Mouse (Mus musculus): Measurements from ENCODE around the gene Nsmce1. TPM values are rescaled to one million over a fixed set of nuclear protein-coding genes. Genes with fewer than 3 reads are reported as not detected.
A peak's percentile ranks its signal among the peaks of the same experiment; 100 is the strongest.

Nsmce1 gene
- polyA plus RNA-seq, 1 experiment from 2014 or later, result 157 TPM

DNA sequence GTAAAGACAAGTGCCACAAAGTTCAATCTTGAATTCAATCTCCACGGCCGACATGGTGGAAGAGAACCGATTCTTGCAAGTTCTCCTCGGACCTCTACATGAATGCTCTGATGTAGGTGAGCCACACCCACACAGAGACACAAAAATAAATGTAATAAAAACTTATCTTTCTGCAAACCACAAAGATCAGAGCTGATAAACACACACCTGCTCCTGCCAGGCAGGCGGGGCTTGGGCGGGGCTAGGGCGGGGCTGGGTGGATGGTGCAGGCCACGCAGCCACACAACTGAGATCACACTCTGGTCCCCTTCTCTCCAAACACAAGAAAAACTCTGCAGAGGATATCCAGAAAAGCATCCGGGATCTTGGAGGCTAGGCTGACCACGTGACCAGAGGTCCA lies 4.3 kb downstream of the Nsmce1 start:
- H3K9ac ChIP-seq, result no peak overlapping the region
- 90% methylated on average over 10 of the region's 10 CpGs for WGBS
- no peaks in the 10 kb centered on the region for H3K27me3 ChIP-seq
- H3K4me2 ChIP-seq, result no peak overlapping the region
- H3K9me3 ChIP-seq, result no peaks in the 10 kb centered on the region
- no peak for ATAC-seq (ENCODE audit: borderline replicate concordance, extremely low read depth, low FRiP score, low TSS enrichment)
- no peak overlapping the region for H3K27ac ChIP-seq
- peaks cover 29% of the 10 kb centered on the region for H3K4me1 ChIP-seq
- peaks cover 22% of the 10 kb centered on the region for H3K36me3 ChIP-seq
- H3K4me3 ChIP-seq, result no peak overlapping the region

DNA sequence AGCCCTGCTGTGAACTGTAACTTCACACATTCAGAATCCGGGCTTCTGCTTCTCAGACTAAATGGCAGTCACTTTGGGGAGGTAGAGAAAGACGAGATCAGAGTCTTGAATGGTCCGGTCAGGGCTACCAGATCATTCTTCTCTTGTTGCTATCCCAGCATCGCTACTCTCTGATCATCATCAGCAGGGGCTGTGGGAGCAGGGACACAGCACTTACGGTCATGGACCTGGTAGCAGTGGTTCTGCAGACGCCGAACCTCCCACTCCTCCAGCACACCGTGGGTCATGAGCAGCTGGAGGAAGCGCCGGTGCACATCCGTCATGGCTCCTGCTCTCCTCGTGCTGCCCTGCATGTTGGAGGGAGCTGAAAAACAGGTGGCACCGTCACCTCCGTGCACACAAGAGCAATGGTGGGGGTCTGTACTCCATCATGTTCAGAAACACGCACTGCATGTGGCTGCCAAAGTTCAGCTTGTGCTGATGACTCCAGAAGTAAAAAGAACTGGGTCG lies 5.2 kb downstream of the Nsmce1 start:
- Histone ChIP-seq H3K9ac (no peak overlapping the region), H3K9me3 (no peaks in the 10 kb centered on the region), H3K27me3 (no peaks in the 10 kb centered on the region), H3K27ac (no peak overlapping the region), H3K36me3 (peaks cover 31% of the 10 kb centered on the region), H3K4me1 (peaks cover 23% of the 10 kb centered on the region), H3K4me3 (no peak overlapping the region), H3K4me2 (no peak overlapping the region)
- ATAC-seq (ENCODE audit: borderline replicate concordance, extremely low read depth, low FRiP score, low TSS enrichment), result no peak
- WGBS, result 87% methylated on average over 16 of the region's 16 CpGs

DNA sequence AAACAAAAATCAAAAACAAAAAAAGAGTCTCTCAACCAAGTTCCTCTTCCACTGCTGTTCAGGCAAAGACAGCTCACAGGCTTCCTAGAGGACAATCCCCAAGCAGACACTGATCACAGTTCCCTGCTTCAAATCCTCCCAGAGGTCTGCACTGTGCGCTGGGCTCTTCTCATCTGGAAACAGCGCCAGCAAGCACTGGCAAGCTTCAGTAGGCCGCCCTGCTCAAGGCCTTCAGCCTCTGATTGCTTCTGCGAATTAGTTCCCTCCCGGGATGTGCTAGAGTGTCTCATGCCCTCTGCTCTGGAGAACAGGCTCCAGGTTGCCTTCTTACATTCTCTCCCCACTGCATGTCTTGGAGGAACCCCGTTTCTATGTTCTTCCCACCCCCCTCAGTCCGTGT lies 6.6 kb downstream of the Nsmce1 start:
- Histone ChIP-seq H3K27ac (no peak overlapping the region), H3K27me3 (no peaks in the 10 kb centered on the region), H3K4me2 (no peak overlapping the region), H3K9ac (no peak overlapping the region), H3K4me3 (no peak overlapping the region), H3K36me3 (peaks cover 37% of the 10 kb centered on the region), H3K4me1 (peaks cover 13% of the 10 kb centered on the region), H3K9me3 (no peaks in the 10 kb centered on the region)
- WGBS, result 93% methylated on average over 7 of the region's 7 CpGs
- no peak for ATAC-seq (ENCODE audit: borderline replicate concordance, extremely low read depth, low FRiP score, low TSS enrichment)

DNA sequence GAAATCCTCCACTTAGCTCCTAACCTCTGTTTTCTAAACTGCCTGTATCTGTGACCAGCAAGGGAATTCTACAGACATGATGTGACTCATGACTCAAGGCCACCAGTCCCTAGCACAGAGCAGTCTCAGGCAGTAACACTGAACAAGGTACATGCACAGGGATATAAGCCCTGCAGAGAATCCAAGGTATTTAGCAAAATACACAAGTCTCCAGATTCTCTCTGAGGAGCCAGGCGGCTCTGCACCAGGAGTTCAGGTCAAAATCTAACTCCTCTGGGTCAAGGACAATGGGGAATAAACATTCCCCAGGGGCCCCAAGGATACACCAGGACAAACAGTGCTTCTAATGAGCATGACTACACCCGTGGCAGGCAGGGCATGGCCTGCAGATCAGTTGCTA lies 8.5 kb downstream of the Nsmce1 start:
- WGBS, result 70% methylated on average over 2 of the region's 2 CpGs
- H3K9ac ChIP-seq, result no peak overlapping the region
- H3K36me3 ChIP-seq, result peaks cover 38% of the 10 kb centered on the region
- H3K9me3 ChIP-seq, result no peaks in the 10 kb centered on the region
- ATAC-seq (ENCODE audit: borderline replicate concordance, extremely low read depth, low FRiP score, low TSS enrichment), result no peak
- H3K4me1 ChIP-seq, result peaks cover 20% of the 10 kb centered on the region
- H3K27me3 ChIP-seq, result no peaks in the 10 kb centered on the region
- no peak overlapping the region for H3K4me3 ChIP-seq
- H3K27ac ChIP-seq, result no peak overlapping the region
- no peak overlapping the region for H3K4me2 ChIP-seq

DNA sequence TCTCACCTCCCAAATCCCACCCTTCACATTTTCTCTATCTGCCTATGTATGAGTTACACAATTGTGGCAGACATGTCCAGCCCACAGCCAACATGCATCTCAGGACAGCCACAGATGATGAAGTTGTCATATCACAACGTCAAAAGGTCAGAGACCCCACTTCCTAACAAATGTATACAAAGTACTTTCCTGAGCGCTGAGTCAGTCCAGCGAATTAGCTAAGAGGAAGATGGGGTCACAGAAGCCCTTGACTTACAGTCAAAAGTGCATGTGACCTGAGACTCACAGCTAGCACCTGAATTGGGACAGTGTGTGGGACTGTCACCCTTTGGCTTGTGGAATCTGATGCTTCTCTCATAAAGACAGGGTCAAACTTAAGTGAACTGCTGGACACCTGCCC lies 9.1 kb downstream of the Nsmce1 start:
- no peak overlapping the region for H3K9ac ChIP-seq
- no peak overlapping the region for H3K4me3 ChIP-seq
- no peak overlapping the region for H3K4me2 ChIP-seq
- H3K9me3 ChIP-seq, result no peaks in the 10 kb centered on the region
- no peaks in the 10 kb centered on the region for H3K27me3 ChIP-seq
- H3K27ac ChIP-seq, result no peak overlapping the region
- peaks cover 25% of the 10 kb centered on the region for H3K4me1 ChIP-seq
- H3K36me3 ChIP-seq, result peaks cover 42% of the 10 kb centered on the region
- WGBS, result 46% methylated on average over 3 of the region's 3 CpGs
- no peak for ATAC-seq (ENCODE audit: borderline replicate concordance, extremely low read depth, low FRiP score, low TSS enrichment)

DNA sequence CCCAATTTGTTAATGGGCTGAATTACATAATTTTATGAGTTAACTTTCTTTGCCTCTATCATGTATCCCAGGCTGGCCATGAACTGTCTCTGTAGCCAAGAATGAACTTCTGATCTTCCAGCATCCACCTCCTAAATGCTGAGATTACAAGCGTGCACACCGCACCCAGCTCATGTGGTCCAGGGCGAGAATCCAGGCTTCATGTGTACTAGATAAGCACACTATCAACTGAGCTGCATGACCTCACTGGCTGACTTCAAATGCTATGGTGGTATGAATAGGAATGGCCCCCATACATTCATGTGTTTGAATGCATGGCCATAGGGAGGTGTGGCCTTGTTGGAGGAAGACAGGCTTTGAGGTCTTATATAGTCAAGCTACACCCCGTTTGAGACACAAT lies 10.9 kb downstream of the Nsmce1 start:
- no peak overlapping the region for H3K4me2 ChIP-seq
- H3K36me3 ChIP-seq, result peaks cover 37% of the 10 kb centered on the region
- no peak overlapping the region for H3K4me3 ChIP-seq
- no peak overlapping the region for H3K9ac ChIP-seq
- no peak overlapping the region for H3K27ac ChIP-seq
- H3K4me1 ChIP-seq, result peaks cover 43% of the 10 kb centered on the region
- ATAC-seq (ENCODE audit: borderline replicate concordance, extremely low read depth, low FRiP score, low TSS enrichment), result no peak
- WGBS, result 89% methylated on average over 4 of the region's 4 CpGs
- no peaks in the 10 kb centered on the region for H3K9me3 ChIP-seq
- no peaks in the 10 kb centered on the region for H3K27me3 ChIP-seq

DNA sequence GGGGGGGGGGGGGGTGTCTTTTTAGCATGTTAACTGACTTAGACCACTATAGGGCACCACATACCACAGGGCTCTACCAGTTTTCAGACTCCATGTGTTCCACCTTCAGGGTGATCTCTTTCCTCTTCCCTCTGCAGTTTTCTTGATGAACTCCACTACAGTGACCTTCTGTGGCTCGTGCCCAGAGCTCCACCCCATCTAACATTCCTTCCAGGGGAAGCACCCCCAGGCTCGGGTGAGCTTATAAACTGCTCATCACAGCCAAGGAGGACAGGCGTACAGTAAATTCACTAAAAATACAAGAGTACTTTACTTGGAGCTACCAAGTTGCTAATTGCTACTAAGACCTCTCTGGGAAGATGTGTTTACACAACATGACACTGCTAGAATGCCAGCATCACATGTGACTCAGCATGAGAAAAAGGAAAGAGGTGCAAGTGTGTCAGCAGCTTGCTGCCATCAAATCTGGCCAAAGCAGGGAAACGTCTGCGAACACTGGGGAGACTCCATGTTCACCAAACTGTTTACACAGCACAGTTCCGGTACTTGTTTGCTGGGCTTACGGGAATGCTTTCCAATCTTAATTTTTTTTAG lies 12.9 kb downstream of the Nsmce1 start:
- ATAC-seq (ENCODE audit: borderline replicate concordance, extremely low read depth, low FRiP score, low TSS enrichment), result peak; percentile 25
- Histone ChIP-seq H3K9ac (no peak overlapping the region), H3K4me3 (no peak overlapping the region), H3K27me3 (no peaks in the 10 kb centered on the region), H3K4me1 (peaks cover 63% of the 10 kb centered on the region), H3K4me2 (no peak overlapping the region), H3K27ac (peak overlapping the region; percentile 52), H3K9me3 (no peaks in the 10 kb centered on the region), H3K36me3 (peaks cover 24% of the 10 kb centered on the region; the same call in 1 of the 2 replicates)
- WGBS, result 40% methylated on average over 7 of the region's 7 CpGs

DNA sequence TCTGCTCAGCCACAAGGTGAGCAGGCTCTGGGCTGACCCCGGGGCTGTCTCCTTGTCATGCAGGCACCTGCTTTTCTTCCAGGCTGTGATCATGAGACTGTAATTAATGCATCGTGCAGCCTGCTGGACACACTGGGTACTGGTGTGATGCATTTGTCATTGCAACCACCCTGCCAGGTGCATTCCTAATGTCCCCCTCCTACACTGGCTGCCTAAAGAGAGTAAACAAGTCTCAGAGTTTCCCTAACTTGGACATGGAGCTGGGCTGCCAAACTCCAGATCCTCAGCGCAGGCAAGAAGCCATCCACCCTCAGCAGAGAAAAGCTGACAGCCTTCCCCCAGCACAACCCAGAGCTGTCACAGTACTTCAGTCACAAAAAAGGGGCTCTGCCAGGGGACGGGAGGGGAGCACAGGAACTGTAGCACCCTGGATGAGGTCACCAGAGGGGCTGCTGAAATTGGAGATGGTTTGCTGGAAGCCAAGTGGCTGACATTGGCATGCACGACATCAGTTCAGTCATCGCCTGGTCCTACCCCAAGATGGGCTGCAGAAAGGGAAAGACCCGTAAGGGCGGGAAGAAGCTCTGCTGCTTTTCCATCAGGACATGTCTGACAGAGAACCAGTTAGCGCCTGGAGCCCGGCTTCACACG lies 15.7 kb downstream of the Nsmce1 start:
- peaks cover 83% of the 10 kb centered on the region for H3K4me1 ChIP-seq
- H3K36me3 ChIP-seq, result peaks cover 16% of the 10 kb centered on the region
- no peaks in the 10 kb centered on the region for H3K27me3 ChIP-seq
- H3K4me2 ChIP-seq, result no peak overlapping the region
- H3K9me3 ChIP-seq, result no peaks in the 10 kb centered on the region
- peak; percentile 73 for ATAC-seq (ENCODE audit: borderline replicate concordance, extremely low read depth, low FRiP score, low TSS enrichment)
- no peak overlapping the region for H3K4me3 ChIP-seq
- H3K27ac ChIP-seq, result peak overlapping the region; percentile 93
- WGBS, result 25% methylated on average over 11 of the region's 11 CpGs
- no peak overlapping the region for H3K9ac ChIP-seq

DNA sequence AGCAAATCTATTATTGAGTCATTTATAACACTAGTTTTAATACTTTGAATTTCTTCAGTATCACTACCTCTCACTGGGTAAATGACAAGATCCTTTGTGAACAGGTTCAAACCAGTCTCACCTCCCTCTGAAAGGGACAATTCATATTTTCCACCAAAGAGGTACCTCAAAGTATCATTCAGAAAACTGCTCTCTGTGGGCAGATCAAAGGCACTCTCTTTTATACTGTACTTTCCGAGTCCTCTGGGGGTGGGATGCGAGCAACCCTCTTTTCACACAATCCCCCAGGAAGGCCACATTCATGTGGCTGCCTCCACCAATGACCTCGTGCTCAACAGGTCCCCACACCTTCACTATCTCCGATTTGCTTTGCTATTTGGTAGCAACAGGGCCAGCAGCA lies 16.9 kb downstream of the Nsmce1 start:
- Histone ChIP-seq H3K4me1 (peaks cover 83% of the 10 kb centered on the region), H3K27me3 (no peaks in the 10 kb centered on the region), H3K9me3 (no peaks in the 10 kb centered on the region), H3K9ac (no peak overlapping the region), H3K4me3 (no peak overlapping the region), H3K36me3 (peaks cover 21% of the 10 kb centered on the region), H3K4me2 (no peak overlapping the region), H3K27ac (peak overlapping the region; percentile 93; the same call in 1 of the 2 replicates)
- ATAC-seq (ENCODE audit: borderline replicate concordance, extremely low read depth, low FRiP score, low TSS enrichment), result no peak
- WGBS, result 64% methylated on average over 4 of the region's 4 CpGs

DNA sequence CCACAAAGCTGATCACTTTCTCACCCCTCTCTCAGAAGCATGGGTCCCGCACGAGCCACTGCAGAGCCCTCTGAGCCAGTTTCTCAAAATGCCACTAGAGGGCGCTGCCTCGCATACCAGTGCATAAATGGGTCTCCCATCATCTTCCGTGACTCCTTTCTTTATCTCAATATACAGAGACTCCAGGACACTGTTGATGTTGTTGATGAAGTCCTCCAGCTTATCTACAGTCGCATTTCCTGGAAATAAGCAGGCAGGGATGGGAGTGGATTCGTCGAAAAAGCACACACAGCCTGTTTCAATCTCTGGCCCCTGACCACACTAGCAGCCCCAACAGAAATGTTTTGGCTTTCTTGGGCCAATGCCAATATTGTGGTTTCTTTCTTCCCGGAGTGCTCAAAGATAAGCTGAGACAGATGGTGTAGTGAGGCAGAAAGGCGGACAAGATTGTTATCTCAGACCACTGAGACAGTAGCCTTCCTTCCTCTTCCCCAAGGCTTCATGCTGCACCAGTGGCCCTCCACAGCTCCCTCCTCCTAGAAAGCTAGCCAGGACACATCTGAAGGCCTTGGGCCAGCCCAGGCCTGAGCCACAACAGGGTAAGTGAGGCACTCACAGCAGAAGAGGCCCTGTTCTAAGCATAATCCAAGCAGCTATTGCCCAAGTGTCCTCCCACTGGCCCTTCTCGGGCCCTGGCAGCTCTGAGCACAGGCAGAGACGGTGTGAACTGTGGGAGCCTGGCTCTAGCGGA lies 19.2 kb downstream of the Nsmce1 start:
- ATAC-seq (ENCODE audit: borderline replicate concordance, extremely low read depth, low FRiP score, low TSS enrichment), result peak; percentile 71
- H3K9ac ChIP-seq, result no peak overlapping the region
- no peaks in the 10 kb centered on the region for H3K27me3 ChIP-seq
- WGBS, result 15% methylated on average over 13 of the region's 13 CpGs
- no peaks in the 10 kb centered on the region for H3K9me3 ChIP-seq
- no peak overlapping the region for H3K4me3 ChIP-seq
- peaks cover 40% of the 10 kb centered on the region for H3K36me3 ChIP-seq
- H3K4me2 ChIP-seq, result peak overlapping the region; percentile 9; the same call in 1 of the 2 replicates
- H3K4me1 ChIP-seq, result peaks cover 61% of the 10 kb centered on the region
- H3K27ac ChIP-seq, result peak overlapping the region; percentile 95

DNA sequence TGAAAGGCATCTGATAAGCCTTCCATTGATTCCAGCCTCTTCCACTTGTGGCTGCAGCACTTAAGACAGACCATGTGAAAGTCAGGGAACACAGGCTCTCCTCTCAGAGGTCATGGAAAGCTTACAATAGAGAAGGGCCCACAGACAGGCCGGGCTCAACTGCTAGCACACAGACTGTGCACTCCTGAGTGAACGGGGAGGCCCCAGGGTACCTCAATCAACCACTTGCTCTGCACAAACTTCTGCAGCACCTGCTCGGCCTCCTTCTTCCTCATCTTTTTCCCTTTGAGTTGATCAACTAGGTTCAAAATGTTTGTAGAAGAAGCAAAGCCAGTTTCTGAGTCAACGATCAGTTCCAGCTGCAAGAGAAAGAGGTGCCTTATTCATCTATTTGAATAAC lies 20.5 kb downstream of the Nsmce1 start:
- no peak overlapping the region for H3K27ac ChIP-seq
- H3K4me3 ChIP-seq, result no peak overlapping the region
- H3K4me2 ChIP-seq, result no peak overlapping the region
- peaks cover 52% of the 10 kb centered on the region for H3K36me3 ChIP-seq
- H3K4me1 ChIP-seq, result peaks cover 49% of the 10 kb centered on the region
- 72% methylated on average over 4 of the region's 4 CpGs for WGBS
- no peaks in the 10 kb centered on the region for H3K9me3 ChIP-seq
- H3K27me3 ChIP-seq, result no peaks in the 10 kb centered on the region
- no peak overlapping the region for H3K9ac ChIP-seq
- ATAC-seq (ENCODE audit: borderline replicate concordance, extremely low read depth, low FRiP score, low TSS enrichment), result no peak

DNA sequence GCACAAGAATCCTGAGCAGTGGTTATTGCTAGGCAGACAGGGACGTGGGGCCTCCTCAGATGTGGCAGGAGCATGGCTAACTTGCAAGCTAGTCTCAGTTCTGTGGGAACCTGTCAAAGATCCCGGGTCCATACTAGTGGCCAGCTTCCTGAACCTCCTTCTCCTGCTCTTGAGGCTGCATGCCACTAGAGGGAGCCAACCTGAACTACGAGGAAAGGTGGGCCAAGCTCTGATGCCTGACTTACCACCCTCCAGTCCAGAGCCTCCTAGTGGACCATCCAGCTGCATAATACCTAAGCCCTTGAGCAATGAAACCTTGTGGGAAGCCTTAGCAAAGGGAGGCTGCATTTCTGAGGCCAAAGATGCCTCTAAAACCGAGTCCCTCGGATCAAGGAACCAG lies 21.5 kb downstream of the Nsmce1 start:
- no peak overlapping the region for H3K9ac ChIP-seq
- peaks cover 56% of the 10 kb centered on the region for H3K36me3 ChIP-seq
- no peaks in the 10 kb centered on the region for H3K27me3 ChIP-seq
- ATAC-seq (ENCODE audit: borderline replicate concordance, extremely low read depth, low FRiP score, low TSS enrichment), result no peak; the same call in 1 of the 2 replicates
- H3K4me1 ChIP-seq, result peaks cover 39% of the 10 kb centered on the region
- H3K27ac ChIP-seq, result no peak overlapping the region
- no peak overlapping the region for H3K4me2 ChIP-seq
- 31% methylated on average over 5 of the region's 5 CpGs for WGBS
- H3K9me3 ChIP-seq, result no peaks in the 10 kb centered on the region
- no peak overlapping the region for H3K4me3 ChIP-seq

Measured in lung, embryonic 15.5 days (tissue).